Mouse (Mus musculus) cortical plate, adult 2 months (tissue): ENCODE measurements around the gene Harbi1.

Experiments used
- CTCF ChIP-seq: fragments of 200-500 bp; IDR thresholded peaks from 2 replicates; pipeline ENCODE4 v1.5.1; 2011; ENCODE audit warnings: mild to moderate bottlenecking, control low read depth, low read length; ENCODE audit not compliant: insufficient read depth; ENCODE audit errors: extremely low read depth
- POLR2A ChIP-seq: fragments of 200-500 bp; IDR thresholded peaks from 2 replicates; pipeline ENCODE4 v1.6.1; 2011; ENCODE audit warnings: mild to moderate bottlenecking, low read length, control low read depth; ENCODE audit not compliant: insufficient read depth; ENCODE audit errors: extremely low read depth

DNA sequence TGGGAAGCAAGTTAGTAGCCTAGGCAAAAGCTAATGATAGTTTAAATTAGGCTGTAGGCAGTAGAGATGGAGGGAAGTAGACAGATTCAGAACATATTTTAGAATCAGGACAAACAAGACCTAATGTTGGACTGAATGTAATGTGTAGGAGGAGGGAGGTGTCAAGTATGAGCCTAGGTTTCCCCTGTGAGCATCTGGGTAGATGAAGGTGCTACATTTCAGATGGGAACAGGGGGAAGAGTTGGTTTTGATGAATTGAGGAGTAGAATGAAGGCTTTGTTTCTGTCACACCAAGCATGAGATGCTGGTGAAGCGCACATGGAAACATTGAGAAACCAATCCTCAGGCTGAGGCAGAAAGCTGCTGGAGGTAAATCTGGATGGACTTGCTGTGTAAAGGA is 28.9 kb downstream of the Harbi1 start:
- no peak for TF ChIP-seq POLR2A
- TF ChIP-seq CTCF: no peak
